Mouse (Mus musculus) E14TG2a.4 (cell line): Measurements from ENCODE around the gene Pdcl2.

Experiments used
- CTCF ChIP-seq: conservative IDR thresholded peaks from 2 replicates; pipeline ENCODE4 v1.5.1; 2014; ENCODE audit warnings: low read length
- NANOG ChIP-seq: IDR thresholded peaks from 2 replicates; pipeline ENCODE4 v1.6.1; 2014; ENCODE audit warnings: borderline replicate concordance, low read length, mixed read lengths
- POU5F1 ChIP-seq: IDR thresholded peaks from 2 replicates; pipeline ENCODE4 v1.6.1; 2014; ENCODE audit warnings: low read length, borderline replicate concordance

DNA sequence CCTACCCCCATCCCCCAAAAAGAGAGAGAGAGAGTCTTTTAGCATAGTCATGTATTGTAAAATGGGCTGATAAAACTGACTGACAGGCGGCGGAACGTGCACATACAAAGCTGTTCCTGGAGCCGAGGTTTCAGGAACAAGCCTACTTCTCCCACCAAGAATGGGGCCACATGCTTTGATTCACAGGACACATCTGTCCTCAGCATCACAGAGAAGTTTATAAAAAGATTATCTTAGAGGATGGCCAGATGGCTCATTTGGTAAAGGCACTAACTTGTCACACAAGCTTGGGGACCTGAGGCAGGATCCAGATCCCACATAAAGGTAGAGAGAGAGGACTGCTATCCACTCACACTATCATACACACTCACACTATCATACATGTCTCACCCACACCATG lies 5.8 kb downstream of the Pdcl2 start:
- no peak for TF ChIP-seq CTCF
- TF ChIP-seq POU5F1, result no peak
- TF ChIP-seq NANOG, result no peak
